Mouse (Mus musculus): Measurements from ENCODE around the gene Agap1. TPM values are rescaled to one million over a fixed set of nuclear protein-coding genes. Genes with fewer than 3 reads are reported as not detected.

The Agap1 gene
- polyA plus RNA-seq, 1 experiment from 2014 or later, result 17.6 TPM

DNA sequence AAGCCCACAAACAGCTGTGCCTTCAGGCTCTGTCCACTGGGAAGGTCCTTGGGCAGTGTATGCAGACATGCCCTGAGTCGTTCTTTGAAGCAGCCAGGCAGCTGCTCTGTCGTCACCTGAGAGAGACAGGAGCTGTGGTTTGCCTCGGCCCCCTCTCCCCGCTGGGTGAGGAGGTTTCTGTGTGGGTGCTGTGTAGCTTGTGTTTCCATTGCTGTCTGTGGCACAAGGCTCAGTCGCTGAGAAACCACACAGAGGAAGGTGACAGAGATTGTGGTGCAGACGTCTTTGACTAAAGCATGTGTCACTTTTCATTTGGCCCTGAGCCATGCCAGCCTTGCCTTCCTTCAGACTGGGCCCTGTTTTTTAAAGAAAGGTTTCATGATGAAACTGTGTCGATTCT, 148.3 kb downstream of the Agap1 start:
- ATAC-seq (ENCODE audit: insufficient number of reproducible peaks, insufficient read depth, low FRiP score, low read depth), result no peak
- 69% methylated on average over 7 of the region's 7 CpGs for WGBS
- Histone ChIP-seq H3K4me1 (ENCODE audit: control insufficient read depth, insufficient read depth, low read length) (0 out of 2 replicates have a peak, but pooled peaks cover 8% of the 10 kb centered on the region), H3K4me3 (ENCODE audit: low read depth, low read length) (no peak overlapping the region), H3K27ac (ENCODE audit: low read length) (no peak overlapping the region), H3K9ac (replicated peaks; ENCODE audit: low read depth, low read length) (no peak overlapping the region), H3K36me3 (ENCODE audit: control insufficient read depth, insufficient read depth, low read length) (peaks cover 4% of the 10 kb centered on the region; the same call in 1 of the 2 replicates), H3K9me3 (ENCODE audit: control insufficient read depth, low read depth, low read length) (no peaks in the 10 kb centered on the region), H3K27me3 (ENCODE audit: control insufficient read depth, insufficient read depth, low read length) (no peaks in the 10 kb centered on the region), H3K4me2 (replicated peaks; ENCODE audit: low read depth, low read length) (no peak overlapping the region)

DNA sequence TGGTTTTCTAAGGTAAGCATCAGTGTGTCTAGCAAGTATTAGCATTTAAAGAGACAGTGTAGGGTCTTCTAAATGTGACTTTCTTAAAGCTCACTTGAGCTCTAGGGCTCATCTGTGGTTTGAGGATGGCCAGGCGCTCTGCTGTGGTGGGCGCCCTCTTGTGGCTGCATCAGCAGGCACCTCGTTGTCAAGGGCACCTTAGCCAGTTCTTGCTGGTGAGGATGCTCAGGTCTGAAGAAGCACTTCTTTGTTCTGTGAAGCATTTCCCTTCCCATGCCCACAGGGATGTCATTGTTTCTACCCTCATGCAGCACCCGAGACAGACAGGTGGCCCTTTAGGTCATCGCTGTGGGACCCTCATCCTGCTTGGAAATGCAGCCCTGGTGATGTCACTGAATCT, 152.0 kb downstream of the Agap1 start:
- no peak overlapping the region for H3K4me3 ChIP-seq (ENCODE audit: low read depth, low read length)
- H3K4me1 ChIP-seq (ENCODE audit: control insufficient read depth, insufficient read depth, low read length), result 0 out of 2 replicates have a peak, but pooled peaks cover 2% of the 10 kb centered on the region
- no peak overlapping the region for H3K9ac ChIP-seq (replicated peaks; ENCODE audit: low read depth, low read length)
- H3K4me2 ChIP-seq (replicated peaks; ENCODE audit: low read depth, low read length), result no peak overlapping the region
- H3K27ac ChIP-seq (ENCODE audit: low read length), result no peak overlapping the region
- ATAC-seq (ENCODE audit: insufficient number of reproducible peaks, insufficient read depth, low FRiP score, low read depth), result no peak
- H3K9me3 ChIP-seq (ENCODE audit: control insufficient read depth, low read depth, low read length), result no peaks in the 10 kb centered on the region
- H3K36me3 ChIP-seq (ENCODE audit: control insufficient read depth, insufficient read depth, low read length), result peaks cover 7% of the 10 kb centered on the region; the same call in 1 of the 2 replicates
- H3K27me3 ChIP-seq (ENCODE audit: control insufficient read depth, insufficient read depth, low read length), result no peaks in the 10 kb centered on the region
- 42% methylated on average over 5 of the region's 5 CpGs for WGBS

- H3K9me3 ChIP-seq (ENCODE audit: control insufficient read depth, low read depth, low read length), result no peaks in the 10 kb centered on the region
- no peaks in the 10 kb centered on the region for H3K4me1 ChIP-seq (ENCODE audit: control insufficient read depth, insufficient read depth, low read length)
- H3K4me3 ChIP-seq (ENCODE audit: low read depth, low read length), result no peak overlapping the region
- 88% methylated on average over 4 of the region's 4 CpGs for WGBS
- H3K27ac ChIP-seq (ENCODE audit: low read length), result no peak overlapping the region
- no peak overlapping the region for H3K4me2 ChIP-seq (replicated peaks; ENCODE audit: low read depth, low read length)
- H3K27me3 ChIP-seq (ENCODE audit: control insufficient read depth, insufficient read depth, low read length), result no peaks in the 10 kb centered on the region
- ATAC-seq (ENCODE audit: insufficient number of reproducible peaks, insufficient read depth, low FRiP score, low read depth), result no peak
- H3K9ac ChIP-seq (replicated peaks; ENCODE audit: low read depth, low read length), result no peak overlapping the region
- H3K36me3 ChIP-seq (ENCODE audit: control insufficient read depth, insufficient read depth, low read length), result peaks cover 7% of the 10 kb centered on the region; the same call in 1 of the 2 replicates
Observed at GRCm38 (mm10) chr1:89608766-89609165, 154.2 kb downstream of the Agap1 start.

GRCm38 (mm10) chr1:89609964-89610363, 155.4 kb downstream of the Agap1 start:
- WGBS, result 88% methylated on average over 5 of the region's 5 CpGs
- ATAC-seq (ENCODE audit: insufficient number of reproducible peaks, insufficient read depth, low FRiP score, low read depth), result no peak
- H3K27ac ChIP-seq (ENCODE audit: low read length), result no peak overlapping the region
- peaks cover 9% of the 10 kb centered on the region; the same call in 1 of the 2 replicates for H3K36me3 ChIP-seq (ENCODE audit: control insufficient read depth, insufficient read depth, low read length)
- H3K4me1 ChIP-seq (ENCODE audit: control insufficient read depth, insufficient read depth, low read length), result no peaks in the 10 kb centered on the region
- H3K27me3 ChIP-seq (ENCODE audit: control insufficient read depth, insufficient read depth, low read length), result no peaks in the 10 kb centered on the region
- H3K9me3 ChIP-seq (ENCODE audit: control insufficient read depth, low read depth, low read length), result no peaks in the 10 kb centered on the region
- no peak overlapping the region for H3K4me3 ChIP-seq (ENCODE audit: low read depth, low read length)
- H3K4me2 ChIP-seq (replicated peaks; ENCODE audit: low read depth, low read length), result no peak overlapping the region
- no peak overlapping the region for H3K9ac ChIP-seq (replicated peaks; ENCODE audit: low read depth, low read length)

DNA sequence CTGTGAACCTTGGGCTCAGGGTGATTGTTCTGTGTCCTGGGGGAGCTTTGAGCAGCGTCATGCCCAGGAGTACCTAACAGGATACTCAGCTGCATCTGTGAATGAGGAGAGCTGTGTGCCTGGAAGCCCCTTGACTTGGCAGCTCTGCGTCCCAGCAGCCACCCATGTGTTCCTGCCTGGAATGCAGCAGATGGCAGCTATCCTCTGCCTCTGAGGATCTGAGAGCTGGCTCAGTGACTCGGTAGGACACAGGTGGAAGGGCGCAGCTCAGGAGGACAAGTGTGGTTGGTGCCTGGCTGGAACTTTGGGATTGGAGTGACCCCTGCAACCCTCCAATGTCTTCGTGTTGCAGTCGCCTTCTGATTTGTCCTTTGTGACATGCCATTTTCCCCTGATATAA, 156.9 kb downstream of the Agap1 start:
- Histone ChIP-seq H3K4me1 (ENCODE audit: control insufficient read depth, insufficient read depth, low read length) (no peaks in the 10 kb centered on the region), H3K4me2 (replicated peaks; ENCODE audit: low read depth, low read length) (no peak overlapping the region), H3K9me3 (ENCODE audit: control insufficient read depth, low read depth, low read length) (no peaks in the 10 kb centered on the region), H3K9ac (replicated peaks; ENCODE audit: low read depth, low read length) (no peak overlapping the region), H3K27me3 (ENCODE audit: control insufficient read depth, insufficient read depth, low read length) (no peaks in the 10 kb centered on the region), H3K4me3 (ENCODE audit: low read depth, low read length) (no peak overlapping the region), H3K36me3 (ENCODE audit: control insufficient read depth, insufficient read depth, low read length) (peaks cover 5% of the 10 kb centered on the region; the same call in 1 of the 2 replicates), H3K27ac (ENCODE audit: low read length) (no peak overlapping the region)
- WGBS, result 97% methylated on average over 6 of the region's 6 CpGs
- ATAC-seq (ENCODE audit: insufficient number of reproducible peaks, insufficient read depth, low FRiP score, low read depth), result no peak

GRCm38 (mm10) chr1:89613234-89613870, 158.7 kb downstream of the Agap1 start:
- Histone ChIP-seq H3K4me3 (ENCODE audit: low read depth, low read length) (no peak overlapping the region), H3K27ac (ENCODE audit: low read length) (no peak overlapping the region), H3K9me3 (ENCODE audit: control insufficient read depth, low read depth, low read length) (no peaks in the 10 kb centered on the region), H3K9ac (replicated peaks; ENCODE audit: low read depth, low read length) (no peak overlapping the region), H3K27me3 (ENCODE audit: control insufficient read depth, insufficient read depth, low read length) (no peaks in the 10 kb centered on the region), H3K4me1 (ENCODE audit: control insufficient read depth, insufficient read depth, low read length) (no peaks in the 10 kb centered on the region), H3K36me3 (ENCODE audit: control insufficient read depth, insufficient read depth, low read length) (peaks cover 5% of the 10 kb centered on the region; the same call in 1 of the 2 replicates), H3K4me2 (replicated peaks; ENCODE audit: low read depth, low read length) (no peak overlapping the region)
- no peak for ATAC-seq (ENCODE audit: insufficient number of reproducible peaks, insufficient read depth, low FRiP score, low read depth)
- WGBS, result 76% methylated on average over 5 of the region's 5 CpGs

DNA sequence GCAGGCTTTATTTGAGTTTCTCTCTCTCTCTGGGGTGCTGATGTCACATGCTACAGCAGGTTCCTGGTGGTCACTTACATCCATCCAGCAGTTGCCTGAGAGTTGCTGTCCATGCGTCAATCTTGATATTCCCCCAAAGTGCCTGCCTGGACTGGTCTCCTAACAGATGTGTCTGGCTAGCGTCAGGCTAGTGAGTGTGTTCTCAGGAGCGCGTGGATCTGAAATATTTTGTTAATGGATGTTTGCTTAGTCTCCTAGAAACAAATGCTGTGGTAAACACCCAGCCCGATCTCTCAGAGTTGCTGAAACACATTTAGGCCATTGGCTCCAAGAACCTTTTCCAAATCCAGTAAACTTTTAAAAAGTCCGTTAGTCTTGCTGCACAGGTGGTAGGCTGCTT, 161.9 kb downstream of the Agap1 start:
- Histone ChIP-seq H3K4me2 (replicated peaks; ENCODE audit: low read depth, low read length) (no peak overlapping the region), H3K36me3 (ENCODE audit: control insufficient read depth, insufficient read depth, low read length) (0 out of 2 replicates have a peak, but pooled peaks cover 2% of the 10 kb centered on the region), H3K27me3 (ENCODE audit: control insufficient read depth, insufficient read depth, low read length) (no peaks in the 10 kb centered on the region), H3K4me3 (ENCODE audit: low read depth, low read length) (no peak overlapping the region), H3K4me1 (ENCODE audit: control insufficient read depth, insufficient read depth, low read length) (0 out of 2 replicates have a peak, but pooled peaks cover 3% of the 10 kb centered on the region), H3K9ac (replicated peaks; ENCODE audit: low read depth, low read length) (no peak overlapping the region), H3K9me3 (ENCODE audit: control insufficient read depth, low read depth, low read length) (no peaks in the 10 kb centered on the region), H3K27ac (ENCODE audit: low read length) (no peak overlapping the region)
- no peak for ATAC-seq (ENCODE audit: insufficient number of reproducible peaks, insufficient read depth, low FRiP score, low read depth)
- 49% methylated on average over 6 of the region's 6 CpGs for WGBS

GRCm38 (mm10) chr1:89617336-89617735, 162.7 kb downstream of the Agap1 start:
- Histone ChIP-seq H3K4me3 (ENCODE audit: low read depth, low read length) (no peak overlapping the region), H3K27me3 (ENCODE audit: control insufficient read depth, insufficient read depth, low read length) (no peaks in the 10 kb centered on the region), H3K4me2 (replicated peaks; ENCODE audit: low read depth, low read length) (no peak overlapping the region), H3K36me3 (ENCODE audit: control insufficient read depth, insufficient read depth, low read length) (0 out of 2 replicates have a peak, but pooled peaks cover 2% of the 10 kb centered on the region), H3K27ac (ENCODE audit: low read length) (no peak overlapping the region), H3K4me1 (ENCODE audit: control insufficient read depth, insufficient read depth, low read length) (0 out of 2 replicates have a peak, but pooled peaks cover 3% of the 10 kb centered on the region), H3K9me3 (ENCODE audit: control insufficient read depth, low read depth, low read length) (no peaks in the 10 kb centered on the region), H3K9ac (replicated peaks; ENCODE audit: low read depth, low read length) (no peak overlapping the region)
- WGBS, result 86% methylated on average over 9 of the region's 9 CpGs
- no peak for ATAC-seq (ENCODE audit: insufficient number of reproducible peaks, insufficient read depth, low FRiP score, low read depth)

- ATAC-seq (ENCODE audit: insufficient number of reproducible peaks, insufficient read depth, low FRiP score, low read depth), result no peak
- H3K36me3 ChIP-seq (ENCODE audit: control insufficient read depth, insufficient read depth, low read length), result no peaks in the 10 kb centered on the region
- WGBS, result 75% methylated on average over 2 of the region's 2 CpGs
Observed at GRCm38 (mm10) chr1:89619963-89620362, 165.4 kb downstream of the Agap1 start.

More at GRCm38 (mm10) chr1:89619963-89620362, 165.4 kb downstream of the Agap1 start:
- 0 out of 2 replicates have a peak, but pooled peaks cover 3% of the 10 kb centered on the region for H3K4me1 ChIP-seq (ENCODE audit: control insufficient read depth, insufficient read depth, low read length)
- H3K9me3 ChIP-seq (ENCODE audit: control insufficient read depth, low read depth, low read length), result no peaks in the 10 kb centered on the region
- no peak overlapping the region for H3K9ac ChIP-seq (replicated peaks; ENCODE audit: low read depth, low read length)
- no peaks in the 10 kb centered on the region for H3K27me3 ChIP-seq (ENCODE audit: control insufficient read depth, insufficient read depth, low read length)
- H3K27ac ChIP-seq (ENCODE audit: low read length), result no peak overlapping the region
- no peak overlapping the region for H3K4me2 ChIP-seq (replicated peaks; ENCODE audit: low read depth, low read length)
- H3K4me3 ChIP-seq (ENCODE audit: low read depth, low read length), result no peak overlapping the region

Measured in stomach, embryonic 14.5 days (tissue).